Mouse (Mus musculus): Measurements from ENCODE around the gene Prrt1. TPM values are rescaled to one million over a fixed set of nuclear protein-coding genes. Genes with fewer than 3 reads are reported as not detected.

Gene Prrt1
- polyA plus RNA-seq, 1 experiment, result not detected

GRCm38 (mm10) chr17:34621006-34621405 lies 8.3 kb upstream of the Prrt1 start:
- Histone ChIP-seq H3K9ac (ENCODE audit: low read depth, poor library complexity, severe bottlenecking) (no peak overlapping the region), H3K27me3 (ENCODE audit: control insufficient read depth, insufficient read depth, low read length, poor library complexity, severe bottlenecking) (no peaks in the 10 kb centered on the region), H3K27ac (ENCODE audit: insufficient read depth, low read length) (no peak overlapping the region), H3K36me3 (ENCODE audit: control insufficient read depth, insufficient read depth, low read length, poor library complexity, severe bottlenecking) (no peaks in the 10 kb centered on the region), H3K9me3 (replicated peaks; ENCODE audit: control insufficient read depth, insufficient read depth, low read length, poor library complexity, severe bottlenecking) (no peaks in the 10 kb centered on the region), H3K4me3 (ENCODE audit: low read depth, low read length) (no peak overlapping the region), H3K4me1 (ENCODE audit: control insufficient read depth, insufficient read depth, low read length) (peaks cover 1% of the 10 kb centered on the region)
- no peak for TF ChIP-seq CTCF (IDR thresholded peaks at IDR 0.05; ENCODE audit: low read depth, low read length)
- TF ChIP-seq EP300 (IDR thresholded peaks at IDR 0.05; ENCODE audit: insufficient read depth, low read depth, low read length), result no peak
- no peak for TF ChIP-seq POLR2A (IDR thresholded peaks at IDR 0.05; ENCODE audit: insufficient read depth, low read length)

- Histone ChIP-seq H3K27ac (ENCODE audit: insufficient read depth, low read length) (no peak overlapping the region), H3K9ac (ENCODE audit: low read depth, poor library complexity, severe bottlenecking) (no peak overlapping the region), H3K36me3 (ENCODE audit: control insufficient read depth, insufficient read depth, low read length, poor library complexity, severe bottlenecking) (no peaks in the 10 kb centered on the region), H3K27me3 (ENCODE audit: control insufficient read depth, insufficient read depth, low read length, poor library complexity, severe bottlenecking) (no peaks in the 10 kb centered on the region), H3K9me3 (replicated peaks; ENCODE audit: control insufficient read depth, insufficient read depth, low read length, poor library complexity, severe bottlenecking) (no peaks in the 10 kb centered on the region), H3K4me1 (ENCODE audit: control insufficient read depth, insufficient read depth, low read length) (peaks cover 1% of the 10 kb centered on the region), H3K4me3 (ENCODE audit: low read depth, low read length) (no peak overlapping the region)
- TF ChIP-seq EP300 (IDR thresholded peaks at IDR 0.05; ENCODE audit: insufficient read depth, low read depth, low read length) (no peak), POLR2A (IDR thresholded peaks at IDR 0.05; ENCODE audit: insufficient read depth, low read length) (no peak), CTCF (IDR thresholded peaks at IDR 0.05; ENCODE audit: low read depth, low read length) (peak; percentile 32)
These were observed 6.2 kb upstream of the Prrt1 start for GRCm38 (mm10) chr17:34623161-34623560.

GRCm38 (mm10) chr17:34624981-34625380 lies 4.4 kb upstream of the Prrt1 start:
- Histone ChIP-seq H3K4me3 (ENCODE audit: low read depth, low read length) (no peak overlapping the region), H3K9me3 (replicated peaks; ENCODE audit: control insufficient read depth, insufficient read depth, low read length, poor library complexity, severe bottlenecking) (no peaks in the 10 kb centered on the region)

GRCm38 (mm10) chr17:34626062-34626772 lies 3.1 kb upstream of the Prrt1 start:
- Histone ChIP-seq H3K27me3 (ENCODE audit: control insufficient read depth, insufficient read depth, low read length, poor library complexity, severe bottlenecking) (peaks cover 4% of the 10 kb centered on the region; the same call in 1 of the 2 replicates), H3K9me3 (replicated peaks; ENCODE audit: control insufficient read depth, insufficient read depth, low read length, poor library complexity, severe bottlenecking) (no peaks in the 10 kb centered on the region), H3K27ac (ENCODE audit: insufficient read depth, low read length) (no peak overlapping the region), H3K9ac (ENCODE audit: low read depth, poor library complexity, severe bottlenecking) (peak overlapping the region; percentile 73), H3K4me1 (ENCODE audit: control insufficient read depth, insufficient read depth, low read length) (peaks cover 1% of the 10 kb centered on the region), H3K36me3 (ENCODE audit: control insufficient read depth, insufficient read depth, low read length, poor library complexity, severe bottlenecking) (no peaks in the 10 kb centered on the region), H3K4me3 (ENCODE audit: low read depth, low read length) (peak overlapping the region; percentile 85)
- TF ChIP-seq EP300 (IDR thresholded peaks at IDR 0.05; ENCODE audit: insufficient read depth, low read depth, low read length), result no peak
- no peak for TF ChIP-seq POLR2A (IDR thresholded peaks at IDR 0.05; ENCODE audit: insufficient read depth, low read length)
- TF ChIP-seq CTCF (IDR thresholded peaks at IDR 0.05; ENCODE audit: low read depth, low read length), result no peak

More at GRCm38 (mm10) chr17:34624981-34625380, 4.4 kb upstream of the Prrt1 start:
- Histone ChIP-seq H3K4me1 (ENCODE audit: control insufficient read depth, insufficient read depth, low read length) (peaks cover 1% of the 10 kb centered on the region), H3K27me3 (ENCODE audit: control insufficient read depth, insufficient read depth, low read length, poor library complexity, severe bottlenecking) (no peaks in the 10 kb centered on the region), H3K27ac (ENCODE audit: insufficient read depth, low read length) (no peak overlapping the region), H3K36me3 (ENCODE audit: control insufficient read depth, insufficient read depth, low read length, poor library complexity, severe bottlenecking) (no peaks in the 10 kb centered on the region), H3K9ac (ENCODE audit: low read depth, poor library complexity, severe bottlenecking) (no peak overlapping the region)
- TF ChIP-seq CTCF (IDR thresholded peaks at IDR 0.05; ENCODE audit: low read depth, low read length) (no peak), POLR2A (IDR thresholded peaks at IDR 0.05; ENCODE audit: insufficient read depth, low read length) (no peak), EP300 (IDR thresholded peaks at IDR 0.05; ENCODE audit: insufficient read depth, low read depth, low read length) (no peak)

DNA sequence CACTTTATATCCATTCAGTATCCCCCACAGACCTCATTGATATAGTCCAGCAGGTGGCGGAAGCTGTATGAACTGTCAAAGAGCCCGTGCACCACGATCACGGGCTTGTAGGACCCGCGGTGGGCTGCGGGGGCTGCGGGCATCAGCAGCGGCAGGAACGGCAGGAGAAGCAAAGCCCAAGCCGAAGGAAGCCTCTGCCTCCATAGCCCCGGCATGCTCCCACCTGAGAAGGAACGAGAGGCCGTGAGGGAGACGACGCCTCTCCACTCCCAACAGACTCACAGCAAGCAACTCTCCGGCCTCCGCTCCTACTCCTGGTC lies 2.6 kb upstream of the Prrt1 start:
- peaks cover 1% of the 10 kb centered on the region for H3K4me1 ChIP-seq (ENCODE audit: control insufficient read depth, insufficient read depth, low read length)
- no peaks in the 10 kb centered on the region for H3K9me3 ChIP-seq (replicated peaks; ENCODE audit: control insufficient read depth, insufficient read depth, low read length, poor library complexity, severe bottlenecking)
- peaks cover 4% of the 10 kb centered on the region; the same call in 1 of the 2 replicates for H3K27me3 ChIP-seq (ENCODE audit: control insufficient read depth, insufficient read depth, low read length, poor library complexity, severe bottlenecking)
- H3K4me3 ChIP-seq (ENCODE audit: low read depth, low read length), result peak overlapping the region; percentile 85
- TF ChIP-seq POLR2A (IDR thresholded peaks at IDR 0.05; ENCODE audit: insufficient read depth, low read length) (no peak), CTCF (IDR thresholded peaks at IDR 0.05; ENCODE audit: low read depth, low read length) (no peak), EP300 (IDR thresholded peaks at IDR 0.05; ENCODE audit: insufficient read depth, low read depth, low read length) (no peak)
- no peak overlapping the region for H3K27ac ChIP-seq (ENCODE audit: insufficient read depth, low read length)
- no peaks in the 10 kb centered on the region for H3K36me3 ChIP-seq (ENCODE audit: control insufficient read depth, insufficient read depth, low read length, poor library complexity, severe bottlenecking)
- H3K9ac ChIP-seq (ENCODE audit: low read depth, poor library complexity, severe bottlenecking), result peak overlapping the region; percentile 73

Data from ES-Bruce4 (cell line).